Mouse (Mus musculus) liver, adult 2 months (tissue): ENCODE measurements around the gene Fgf4.

Source experiments
- CTCF ChIP-seq: fragments of 200-500 bp; IDR thresholded peaks from 2 replicates; pipeline ENCODE4 v1.5.1; 2011; ENCODE audit warnings: low read depth, low read length, control low read depth
- POLR2A ChIP-seq: fragments of 200-500 bp; IDR thresholded peaks from 2 replicates; pipeline ENCODE4 v1.6.1; 2011; ENCODE audit warnings: low read length, control low read depth; ENCODE audit not compliant: insufficient read depth; ENCODE audit errors: extremely low read depth

DNA sequence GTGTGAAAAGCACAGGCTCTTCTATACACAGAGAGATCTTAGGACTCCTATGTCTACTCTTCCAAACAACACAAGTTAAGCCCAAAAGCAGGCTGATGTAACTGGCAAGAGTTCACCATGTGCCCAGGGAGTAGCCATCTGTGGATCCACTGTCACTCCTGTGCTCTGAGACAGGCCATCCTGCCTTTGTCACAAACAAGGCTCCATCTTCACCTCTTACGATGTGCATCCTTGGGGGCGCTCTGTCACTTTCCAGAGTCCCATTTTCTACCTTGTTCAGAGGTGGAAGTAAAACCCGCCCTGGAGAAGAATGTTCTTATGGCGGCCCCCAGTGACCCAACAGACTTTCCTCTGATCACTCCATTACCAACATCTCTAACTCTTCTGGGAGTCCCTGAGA lies 47.5 kb downstream of the Fgf4 start:
- TF ChIP-seq POLR2A (no peak), CTCF (no peak)
